Mouse (Mus musculus) R1 (cell line): ENCODE results near the gene Itgav.
A peak's percentile ranks its signal among the peaks of the same experiment; 100 is the strongest.

Source experiments
- DNase-seq: peaks from one replicate; pipeline ENCODE4 v3.0.0-alpha.2; 2018; ENCODE audit warnings: low read depth, low spot score

Itgav gene

GRCm38 (mm10) chr2:83812483-83813272, 88.5 kb downstream of the Itgav start, which contains the start of gene Fam171b:
Fam171b (plus strand) TSS chr2:83812636.
- peak; percentile 73 for DNase-seq

- DNase-seq, result no peak
Observed at GRCm38 (mm10) chr2:83813273-83813892, 89.2 kb downstream of the Itgav start.

GRCm38 (mm10) chr2:83814009-83814408, 89.8 kb downstream of the Itgav start:
- DNase-seq, result no peak

DNA sequence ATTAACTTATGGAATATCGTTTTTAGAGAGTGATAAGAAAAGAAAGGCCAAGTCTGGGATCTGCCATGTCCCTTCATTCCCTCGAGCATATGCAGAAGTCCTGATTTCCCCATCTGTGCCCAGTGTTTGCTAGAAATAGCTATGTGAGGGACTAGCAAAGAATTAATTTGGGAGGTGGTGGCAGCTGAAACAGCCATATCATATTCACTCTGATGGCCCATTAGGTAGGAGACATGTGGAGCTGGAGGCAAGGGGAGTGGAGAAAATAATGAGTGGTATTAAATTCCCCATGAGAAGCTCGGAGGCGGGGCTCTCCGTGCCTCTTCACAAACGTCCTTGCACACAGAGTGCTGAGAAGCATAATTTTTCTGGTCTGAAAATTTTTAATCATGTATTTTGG, 92.0 kb downstream of the Itgav start:
- DNase-seq, result no peak

- DNase-seq, result no peak
Observed at GRCm38 (mm10) chr2:83825161-83825560, 101.0 kb downstream of the Itgav start.

DNA sequence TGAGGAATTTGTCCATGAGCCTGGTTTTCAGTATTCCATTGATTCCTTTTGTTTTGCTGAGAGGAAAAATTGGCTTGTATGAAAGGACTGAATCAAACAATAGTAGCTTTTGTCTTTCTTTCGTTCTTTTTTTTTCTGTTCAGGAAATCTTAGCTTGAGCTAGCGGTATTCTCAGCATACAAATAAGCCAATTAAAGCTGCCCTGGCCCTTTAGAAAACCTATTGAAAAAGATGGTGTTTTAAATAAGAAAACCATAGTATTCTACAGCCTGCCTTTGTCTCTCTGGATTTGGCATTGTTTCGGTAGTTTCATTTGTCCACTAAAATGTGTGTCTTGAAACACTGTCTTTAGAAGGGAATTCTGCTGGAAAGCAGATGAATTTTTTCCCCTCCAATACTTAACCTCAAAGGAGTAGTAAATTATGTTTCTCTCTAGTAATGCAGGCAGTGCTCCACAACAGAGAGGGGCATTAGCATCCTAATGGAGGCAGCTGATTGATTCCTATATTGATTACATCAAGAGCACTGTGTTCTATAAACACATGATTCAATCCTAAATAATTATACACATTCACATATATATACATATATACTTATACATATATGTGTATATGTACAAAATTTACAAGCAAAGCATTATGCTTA, 104.8 kb downstream of the Itgav start:
- no peak for DNase-seq

DNA sequence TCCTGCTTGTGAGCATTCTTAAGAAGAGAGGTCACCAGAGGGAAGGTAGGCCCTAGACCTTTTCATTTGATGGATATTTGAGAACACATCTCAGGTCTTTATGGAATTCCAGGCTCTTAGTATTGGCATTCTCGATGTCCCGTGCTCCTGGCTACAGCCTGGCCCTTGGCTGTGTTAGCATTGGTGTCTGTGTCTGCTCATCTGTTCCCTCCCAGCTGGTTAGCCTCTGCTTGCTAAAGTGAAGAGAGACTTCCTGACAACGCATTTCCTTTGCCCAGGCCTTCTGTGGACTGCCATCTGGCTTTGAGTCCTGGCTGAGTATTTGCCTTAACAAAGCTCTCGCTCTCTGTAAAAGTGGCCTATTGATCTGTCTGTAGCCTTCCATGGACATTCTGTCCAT, 108.7 kb downstream of the Itgav start:
- no peak for DNase-seq

- DNase-seq, result no peak
Observed at GRCm38 (mm10) chr2:83835313-83836070, 111.3 kb downstream of the Itgav start.

DNA sequence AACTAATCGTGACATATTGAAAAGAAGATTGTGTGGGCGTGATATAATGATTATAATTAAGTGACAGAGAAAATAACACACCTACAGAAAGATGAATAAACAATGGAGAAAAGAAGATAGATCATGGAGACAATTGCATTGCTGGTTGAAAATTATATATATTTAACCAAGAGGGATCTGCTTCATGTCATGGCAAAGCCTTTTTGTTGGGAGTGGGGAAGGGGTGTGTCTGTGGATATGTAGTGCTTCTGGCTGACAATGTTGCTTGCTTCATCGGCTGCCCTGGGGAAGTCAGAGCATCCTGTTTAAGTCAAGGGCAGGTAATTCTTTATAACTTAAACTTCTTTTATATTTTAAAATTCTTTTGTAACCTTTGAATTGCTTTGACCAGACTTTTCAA, 124.3 kb downstream of the Itgav start:
- no peak for DNase-seq

GRCm38 (mm10) chr2:83853423-83853822, 129.2 kb downstream of the Itgav start:
- DNase-seq, result no peak

DNA sequence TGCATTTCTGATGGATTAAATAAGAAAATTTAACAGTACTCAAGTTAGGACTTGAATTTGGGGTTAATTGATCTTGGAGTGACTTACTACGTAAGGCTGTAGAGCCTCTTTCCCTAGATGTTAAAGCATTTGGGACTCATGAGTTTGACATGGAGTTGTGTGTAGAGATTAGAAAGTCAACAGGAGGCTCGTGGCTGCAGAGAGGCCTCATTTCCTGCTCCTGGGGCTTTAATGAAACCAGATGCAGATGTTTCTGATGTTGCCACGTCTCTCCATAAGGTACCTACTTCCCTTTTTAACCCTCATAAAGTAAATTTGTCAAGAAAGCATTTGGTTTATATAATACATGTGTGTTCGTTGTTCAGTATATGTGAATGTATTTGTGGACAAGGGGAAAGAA, 132.0 kb downstream of the Itgav start:
- DNase-seq, result no peak
